Comparison of ENCODE assay signal across 19 mouse cellular contexts in the genomic region with DNA sequence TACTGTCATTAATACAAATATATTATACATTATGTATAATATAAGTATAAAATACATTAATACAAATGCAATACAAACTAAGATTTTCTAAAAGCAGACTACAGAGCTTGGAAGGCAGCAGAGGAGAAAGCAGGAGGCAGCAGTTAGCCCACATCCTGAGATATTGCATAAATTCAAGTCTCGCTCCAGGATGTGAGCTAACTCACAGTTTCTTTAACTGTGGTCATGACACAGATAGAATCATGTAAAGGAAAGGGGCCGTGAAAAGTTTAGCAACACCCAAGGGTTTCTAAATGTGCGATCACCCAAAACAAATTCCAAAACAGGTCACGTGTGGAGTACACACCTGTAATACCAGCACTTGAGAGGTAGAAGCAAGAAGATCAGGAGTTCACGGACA. TPM values are rescaled to one million over a fixed set of nuclear protein-coding genes. Genes with fewer than 3 reads are reported as not detected.
DNase-seq lines count a peak whose midpoint lies in the region; ATAC-seq lines count a peak whose summit lies in the region.
"Had no signal": no experiment of that assay in that cellular context is flagged by ENCODE, and none has a peak within 500 bp of the region (broad histone marks: within the 10 kb centered on the region; RNA-seq: fewer than 3 reads in every experiment).

No protein-coding gene starts in this region.

- DNase-seq in 416B (ENCODE audit: low read depth): peak; percentile 92
- DNase-seq in CD4-positive helper T cell, adult 2 months (ENCODE audit: low read depth, low spot score): peak; percentile 15
- peak; percentile 42 for DNase-seq in thymus, postnatal 14 days
- no peak for DNase-seq in gastrocnemius, postnatal 25 days
- DNase-seq in embryo, embryonic 9.5 days (ENCODE audit: extremely low spot score): no peak
- DNase-seq in right cerebral cortex, postnatal 36 days (ENCODE audit: low spot score in 2 of 2): no peak
- DNase-seq: adrenal gland, postnatal 14 days; cerebellum, adult 9-10 months; forebrain, postnatal 0 days; heart, postnatal 4 days; kidney, adult 9 months; kidney, postnatal 14 days; lung, adult 18-20 months; lung, postnatal 10 days; retina, postnatal 1 day; right cerebral cortex, postnatal 4 days had no signal

- ATAC-seq in megakaryocyte, adult 5-6 weeks (ENCODE audit: poor library complexity, severe bottlenecking): peak; percentile 93
- ATAC-seq: forebrain, postnatal 0 days; intestine, embryonic 16.5 days; midbrain, embryonic 15.5 days had no signal

RNA-seq across cellular contexts. Expression of gene Otogl, which starts 39.4 kb away (rescaled TPM):
- not detected in 2 replicates for total RNA-seq in megakaryocyte, adult 5-6 weeks (2015)
- total RNA-seq in megakaryocyte, adult 5-6 weeks (2017): 0.04 and 0.08 TPM in 2 replicates
- total RNA-seq in gastrocnemius, postnatal 25 days (2021): not detected

Comparison
In these comparisons a context has a peak if more than half of its experiments do, and no peak if none do; other contexts are left out.
1. DNase-seq: peak in 416B (single experiment), CD4-positive helper T cell, adult 2 months (single experiment) and thymus, postnatal 14 days (single experiment); none in gastrocnemius, postnatal 25 days (single experiment), embryo, embryonic 9.5 days (single experiment) and right cerebral cortex, postnatal 36 days (0 of 2).